Mouse (Mus musculus) forebrain, postnatal 0 days (tissue): Measurements from ENCODE around the gene Ptprj. TPM values are rescaled to one million over a fixed set of nuclear protein-coding genes. Genes with fewer than 3 reads are reported as not detected.
"Not testable (repeated sequence)": the region's sequence is repeated elsewhere in the genome, so short reads cannot be mapped to it uniquely, and the experiment has no call there.

Source experiments
- ATAC-seq: fragments of 200-750 bp; cut with Nextera tagmentation; 2 replicates; pipeline ENCODE4 v1.8.0; 2017; ENCODE audit warnings: mild to moderate bottlenecking, moderate library complexity
- DNase-seq: peaks from one replicate; pipeline ENCODE4 v3.0.0-alpha.2; 2015
- H3K27ac ChIP-seq: fragments of 300-500 bp; sonication (generic); 2 replicates; pipeline ENCODE4 v1.5.1; 2014; ENCODE audit warnings: low read depth, mild to moderate bottlenecking, antibody characterized with exemption, low read length, moderate library complexity, mixed read lengths
- H3K27me3 ChIP-seq: fragments of 300-500 bp; sonication (generic); 2 replicates; pipeline ENCODE4 v1.6.1; 2014; ENCODE audit warnings: mild to moderate bottlenecking, low read length, mixed read lengths; ENCODE audit not compliant: insufficient read depth
- H3K36me3 ChIP-seq: fragments of 300-500 bp; sonication (generic); 2 replicates; pipeline ENCODE4 v1.6.1; 2014; ENCODE audit warnings: mild to moderate bottlenecking, moderate library complexity; ENCODE audit not compliant: insufficient read depth
- H3K4me1 ChIP-seq: fragments of 300-500 bp; sonication (generic); 2 replicates; pipeline ENCODE4 v1.6.1; 2014; ENCODE audit warnings: antibody characterized with exemption; ENCODE audit not compliant: insufficient read depth
- H3K4me2 ChIP-seq: fragments of 300-500 bp; sonication (generic); 2 replicates; pipeline ENCODE4 v1.6.1; 2014; ENCODE audit warnings: low read depth, mild to moderate bottlenecking, moderate library complexity
- H3K4me3 ChIP-seq: fragments of 300-500 bp; sonication (generic); 2 replicates; pipeline ENCODE4 v1.5.1; 2014; ENCODE audit warnings: low read depth, low read length, mixed read lengths
- H3K9ac ChIP-seq: fragments of 300-500 bp; sonication (generic); 2 replicates; pipeline ENCODE4 v1.6.1; 2014; ENCODE audit warnings: mild to moderate bottlenecking
- H3K9me3 ChIP-seq: fragments of 300-500 bp; sonication (generic); 2 replicates; pipeline ENCODE4 v1.6.1; 2016; ENCODE audit warnings: low read length
- CTCF ChIP-seq: sonication (generic); IDR thresholded peaks from 2 replicates; pipeline ENCODE4 v1.5.1; 2016; ENCODE audit warnings: antibody characterized with exemption, control low read depth, low read depth
- WGBS: fragments of 180-500 bp; shearing (Covaris S2); extraction: QIAGEN DNeasy Blood & Tissue Kit; methylation state at CpG from one replicate; pipeline ENCODE4 v1.1.7; 2014; 5-methylcytosine and 5-hydroxymethylcytosine counted together
- polyA plus RNA-seq: library from polyadenylated mRNA; unstranded; fragments of >200 nt; fragmentation: Nextera tagmentation; extraction: Ambion mirVana; gene quantifications from 2 replicates; pipeline ENCODE4 v1.2.1, GENCODE M21; 2015
- total RNA-seq: library from RNA; depleted of rRNA; stranded (reverse); fragments of >200 nt; gene quantifications from 2 replicates; pipeline ENCODE4 v1.2.3, GENCODE M21; 2014

Ptprj gene
- total and polyA plus RNA-seq, 2 experiments from 2014 or later, result 3.9 to 34.0 TPM

GRCm38 (mm10) chr2:90573640-90574526 is 6.6 kb downstream of the Ptprj start:
- H3K27ac ChIP-seq, result no peak overlapping the region
- H3K4me3 ChIP-seq, result no peak overlapping the region; the same call in 1 of the 2 replicates
- H3K9me3 ChIP-seq, result no peaks in the 10 kb centered on the region
- H3K4me1 ChIP-seq, result peaks cover 4% of the 10 kb centered on the region; the same call in 1 of the 2 replicates
- no peak for DNase-seq
- 60% methylated on average over 17 of the region's 17 CpGs for WGBS
- no peaks in the 10 kb centered on the region for H3K27me3 ChIP-seq
- peak overlapping the region; percentile 35; the same call in 1 of the 2 replicates for H3K4me2 ChIP-seq
- H3K9ac ChIP-seq, result 0 out of 2 replicates have a peak overlapping the region, but pooled peaks have one; percentile 6
- no peaks in the 10 kb centered on the region for H3K36me3 ChIP-seq
- TF ChIP-seq CTCF, result no peak
- peak; percentile 35; the same call in 1 of the 2 replicates for ATAC-seq

DNA sequence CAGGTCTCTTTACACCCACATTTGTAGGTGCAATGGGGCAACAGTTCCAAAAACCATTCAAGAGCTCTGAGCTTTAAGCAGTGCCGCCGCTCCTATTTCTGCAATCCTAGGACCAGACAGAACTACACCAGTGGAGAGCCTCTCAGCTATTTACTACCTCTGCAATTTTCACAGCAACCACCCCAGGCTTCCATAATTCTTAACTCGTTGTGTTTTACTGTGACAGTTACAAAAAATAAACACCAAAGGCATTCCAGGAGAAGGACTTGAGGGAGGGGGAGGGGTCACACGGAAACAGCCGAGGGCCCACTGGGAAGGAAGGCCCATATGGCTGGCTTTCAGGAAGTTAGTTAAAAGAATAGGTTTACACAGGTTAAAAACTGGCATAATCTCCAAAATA is 8.3 kb downstream of the Ptprj start:
- ATAC-seq, result no peak
- WGBS, result 78% methylated on average over 5 of the region's 5 CpGs
- no peak overlapping the region for H3K27ac ChIP-seq
- DNase-seq, result no peak
- H3K4me3 ChIP-seq, result no peak overlapping the region
- H3K36me3 ChIP-seq, result no peaks in the 10 kb centered on the region
- H3K4me1 ChIP-seq, result peaks cover 4% of the 10 kb centered on the region; the same call in 1 of the 2 replicates
- H3K9ac ChIP-seq, result no peak overlapping the region
- no peak overlapping the region for H3K4me2 ChIP-seq
- no peaks in the 10 kb centered on the region for H3K27me3 ChIP-seq
- no peaks in the 10 kb centered on the region for H3K9me3 ChIP-seq
- TF ChIP-seq CTCF, result no peak

GRCm38 (mm10) chr2:90571399-90571798 is 9.0 kb downstream of the Ptprj start:
- H3K27ac ChIP-seq, H3K27me3 ChIP-seq, ATAC-seq, DNase-seq, H3K9me3 ChIP-seq, H3K4me1 ChIP-seq, H3K4me2 ChIP-seq, H3K9ac ChIP-seq, H3K36me3 ChIP-seq, H3K4me3 ChIP-seq: not testable (repeated sequence)
- 88% methylated on average over 6 of the region's 6 CpGs for WGBS

DNA sequence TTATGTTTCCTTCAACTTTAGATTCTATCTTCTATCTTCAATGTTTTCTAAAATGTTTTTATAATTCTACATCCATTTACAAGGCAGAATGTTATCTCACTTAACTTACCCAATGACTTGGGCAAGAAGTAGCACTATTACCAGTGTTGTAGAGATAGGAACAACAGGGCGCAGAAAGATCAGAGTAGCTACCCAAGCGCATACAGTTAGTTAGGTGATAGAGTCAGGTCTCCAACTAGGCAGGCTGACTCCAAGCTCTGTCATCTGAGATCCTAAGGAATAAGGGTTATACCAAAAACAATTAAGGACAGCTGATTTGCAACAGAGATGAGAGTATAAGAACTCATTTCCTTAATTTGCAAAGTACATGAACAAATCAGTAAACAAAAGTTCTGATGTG is 9.6 kb downstream of the Ptprj start:
- no peaks in the 10 kb centered on the region for H3K36me3 ChIP-seq
- 100% methylated on average over 2 of the region's 2 CpGs for WGBS
- H3K9ac ChIP-seq, result no peak overlapping the region
- no peak for TF ChIP-seq CTCF
- ATAC-seq (no peak), DNase-seq (no peak)
- H3K4me2 ChIP-seq, result no peak overlapping the region
- H3K4me3 ChIP-seq, result no peak overlapping the region
- H3K27me3 ChIP-seq, result no peaks in the 10 kb centered on the region
- no peaks in the 10 kb centered on the region for H3K9me3 ChIP-seq
- H3K27ac ChIP-seq, result no peak overlapping the region
- peaks cover 4% of the 10 kb centered on the region; the same call in 1 of the 2 replicates for H3K4me1 ChIP-seq

- Histone ChIP-seq H3K27ac (no peak overlapping the region), H3K9me3 (no peaks in the 10 kb centered on the region), H3K36me3 (no peaks in the 10 kb centered on the region), H3K27me3 (no peaks in the 10 kb centered on the region), H3K4me3 (no peak overlapping the region), H3K4me1 (peaks cover 4% of the 10 kb centered on the region; the same call in 1 of the 2 replicates), H3K9ac (no peak overlapping the region), H3K4me2 (no peak overlapping the region)
- ATAC-seq, result no peak
- WGBS, result 88% methylated on average over 10 of the region's 10 CpGs
- no peak for DNase-seq
- TF ChIP-seq CTCF, result no peak
Measured at GRCm38 (mm10) chr2:90570216-90570615, 10.2 kb downstream of the Ptprj start.

DNA sequence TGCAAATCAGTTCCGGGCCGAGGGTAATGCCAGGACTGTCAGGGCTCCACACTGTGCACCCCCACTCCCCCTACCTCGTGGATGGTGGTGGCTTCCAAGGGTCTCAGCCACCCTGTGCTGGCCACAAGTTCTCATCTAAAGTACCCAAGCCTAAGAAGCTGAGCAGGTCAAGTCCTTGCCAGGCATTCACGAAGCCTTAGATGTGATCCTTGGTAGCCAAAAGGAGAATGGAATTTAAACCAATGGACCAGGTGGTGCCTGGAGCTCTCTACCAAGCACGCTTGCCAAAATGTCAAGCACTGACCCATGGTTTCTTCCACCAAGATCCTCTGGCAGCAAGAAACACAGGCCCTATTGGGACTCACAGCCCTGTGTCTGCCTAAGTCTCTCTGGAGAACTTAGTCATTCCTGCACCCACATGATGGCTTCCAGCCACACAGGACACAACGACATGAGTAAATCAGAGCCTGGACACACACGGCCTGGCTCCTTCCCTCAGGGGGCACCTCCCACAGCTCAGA is 11.4 kb downstream of the Ptprj start:
- Histone ChIP-seq H3K36me3 (no peaks in the 10 kb centered on the region), H3K9ac (no peak overlapping the region), H3K27ac (no peak overlapping the region), H3K4me1 (peaks cover 1% of the 10 kb centered on the region; the same call in 1 of the 2 replicates), H3K4me3 (no peak overlapping the region), H3K27me3 (no peaks in the 10 kb centered on the region), H3K9me3 (no peaks in the 10 kb centered on the region), H3K4me2 (no peak overlapping the region)
- WGBS, result 88% methylated on average over 7 of the region's 7 CpGs
- TF ChIP-seq CTCF, result no peak
- ATAC-seq (no peak), DNase-seq (no peak)

- no peak for TF ChIP-seq CTCF
- Histone ChIP-seq H3K4me3 (no peak overlapping the region), H3K4me1 (no peaks in the 10 kb centered on the region), H3K36me3 (no peaks in the 10 kb centered on the region), H3K9me3 (no peaks in the 10 kb centered on the region), H3K27ac (no peak overlapping the region), H3K9ac (no peak overlapping the region), H3K4me2 (no peak overlapping the region), H3K27me3 (no peaks in the 10 kb centered on the region)
- ATAC-seq (no peak; the same call in 1 of the 2 replicates), DNase-seq (no peak)
- 78% methylated on average over 7 of the region's 7 CpGs for WGBS
Measured at GRCm38 (mm10) chr2:90568091-90568490, 12.4 kb downstream of the Ptprj start.
